ENCODE assay signal across 19 mouse cellular contexts in the genomic region with DNA sequence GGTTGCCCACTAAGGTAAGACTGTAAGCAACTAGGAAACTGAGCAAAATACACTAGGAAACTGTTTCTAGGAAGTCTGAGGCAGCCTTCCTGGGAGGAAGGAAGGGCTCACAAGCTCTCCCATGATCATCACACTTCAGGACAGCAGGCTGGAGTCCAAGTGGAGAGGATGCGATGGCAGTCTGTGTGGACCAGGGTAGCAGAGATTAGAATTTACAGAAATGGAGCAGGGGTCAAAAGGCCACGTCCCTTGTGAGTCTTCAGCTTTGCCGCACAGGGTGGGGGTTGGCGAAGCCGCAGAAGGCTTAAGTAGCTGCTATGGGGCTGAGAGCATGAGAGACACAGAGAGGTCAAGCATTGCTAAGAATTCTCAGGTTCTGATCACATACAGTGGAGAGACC. TPM values are rescaled to one million over a fixed set of nuclear protein-coding genes. Genes with fewer than 3 reads are reported as not detected.
DNase-seq lines count a peak whose midpoint lies in the region; ATAC-seq lines count a peak whose summit lies in the region.
"Had no signal": no experiment of that assay in that cellular context is flagged by ENCODE, and none has a peak within 500 bp of the region (broad histone marks: within the 10 kb centered on the region; RNA-seq: fewer than 3 reads in every experiment).

No protein-coding gene starts in this region.

- H3K9me3 ChIP-seq in hindbrain, embryonic 15.5 days: no peaks in the 10 kb centered on the region
- no peaks in the 10 kb centered on the region for H3K9me3 ChIP-seq in hindbrain, embryonic 10.5 days
- no peaks in the 10 kb centered on the region for H3K9me3 ChIP-seq in midbrain, embryonic 11.5 days (ENCODE audit: control insufficient read depth, low read length)
- H3K9me3 ChIP-seq in midbrain, embryonic 16.5 days (replicated peaks; ENCODE audit: control insufficient read depth, low read length, poor library complexity, severe bottlenecking): no peaks in the 10 kb centered on the region
- H3K9me3 ChIP-seq in forebrain, embryonic 12.5 days: no peaks in the 10 kb centered on the region
- H3K9me3 ChIP-seq: heart, embryonic 12.5 days; limb, embryonic 13.5 days; stomach, embryonic 15.5 days had no signal

- H3K4me2 ChIP-seq in hindbrain, embryonic 15.5 days: no peak overlapping the region
- H3K4me2 ChIP-seq in midbrain, embryonic 11.5 days: no peak overlapping the region
- H3K4me2 ChIP-seq in midbrain, embryonic 16.5 days (ENCODE audit: low read length): no peak overlapping the region
- no peak overlapping the region for H3K4me2 ChIP-seq in forebrain, embryonic 12.5 days
- H3K4me2 ChIP-seq: heart, embryonic 12.5 days; hindbrain, embryonic 14.5 days; limb, embryonic 13.5 days; stomach, embryonic 15.5 days had no signal

- H3K9ac ChIP-seq in hindbrain, embryonic 15.5 days: no peak overlapping the region
- no peak overlapping the region for H3K9ac ChIP-seq in midbrain, embryonic 11.5 days (ENCODE audit: low read length)
- H3K9ac ChIP-seq in midbrain, embryonic 16.5 days (ENCODE audit: low read depth, low read length): no peak overlapping the region
- H3K9ac ChIP-seq in forebrain, embryonic 12.5 days: no peak overlapping the region
- H3K9ac ChIP-seq: heart, embryonic 12.5 days; hindbrain, embryonic 14.5 days; limb, embryonic 13.5 days; liver, embryonic 14.5 days; stomach, embryonic 15.5 days had no signal

- no peaks in the 10 kb centered on the region for H3K4me1 ChIP-seq in hindbrain, embryonic 15.5 days (replicated peaks)
- peaks cover 4% of the 10 kb centered on the region; the same call in 1 of the 2 replicates for H3K4me1 ChIP-seq in hindbrain, embryonic 10.5 days (replicated peaks)
- H3K4me1 ChIP-seq in midbrain, embryonic 11.5 days (ENCODE audit: control insufficient read depth, insufficient read depth, low read length): no peaks in the 10 kb centered on the region
- no peaks in the 10 kb centered on the region for H3K4me1 ChIP-seq in midbrain, embryonic 16.5 days (ENCODE audit: control insufficient read depth, insufficient read depth, low read length)
- peaks cover 7% of the 10 kb centered on the region for H3K4me1 ChIP-seq in forebrain, embryonic 12.5 days

- ATAC-seq in hindbrain, embryonic 15.5 days (ENCODE audit: low FRiP score, low read depth): 0 out of 2 replicates have a peak, but pooled peaks have one; percentile 42
- ATAC-seq in midbrain, embryonic 11.5 days (ENCODE audit: low FRiP score): peak; percentile 30; the same call in 1 of the 2 replicates
- no peak for ATAC-seq in midbrain, embryonic 16.5 days
- no peak for ATAC-seq in forebrain, embryonic 12.5 days (ENCODE audit: low FRiP score)
- ATAC-seq: forebrain, embryonic 16.5 days; intestine, postnatal 0 days; lung, postnatal 0 days had no signal

- no peaks in the 10 kb centered on the region for H3K36me3 ChIP-seq in hindbrain, embryonic 15.5 days
- no peaks in the 10 kb centered on the region for H3K36me3 ChIP-seq in hindbrain, embryonic 10.5 days
- no peaks in the 10 kb centered on the region for H3K36me3 ChIP-seq in midbrain, embryonic 11.5 days (ENCODE audit: control insufficient read depth, insufficient read depth, low read length)
- no peaks in the 10 kb centered on the region for H3K36me3 ChIP-seq in midbrain, embryonic 16.5 days (ENCODE audit: control insufficient read depth, insufficient read depth, low read length)
- H3K36me3 ChIP-seq in forebrain, embryonic 12.5 days (replicated peaks): no peaks in the 10 kb centered on the region
- H3K36me3 ChIP-seq: heart, embryonic 12.5 days; limb, embryonic 13.5 days; stomach, embryonic 15.5 days had no signal

- no peak overlapping the region for H3K4me3 ChIP-seq in hindbrain, embryonic 15.5 days
- H3K4me3 ChIP-seq in hindbrain, embryonic 10.5 days: no peak overlapping the region
- H3K4me3 ChIP-seq in midbrain, embryonic 11.5 days (ENCODE audit: low read depth, low read length): no peak overlapping the region
- H3K4me3 ChIP-seq in midbrain, embryonic 16.5 days (ENCODE audit: low read depth, low read length): no peak overlapping the region
- H3K4me3 ChIP-seq in forebrain, embryonic 12.5 days (replicated peaks): no peak overlapping the region
- H3K4me3 ChIP-seq: heart, embryonic 12.5 days; limb, embryonic 13.5 days; stomach, embryonic 15.5 days had no signal

- WGBS in hindbrain, embryonic 15.5 days: 79% methylated on average over 5 of the region's 5 CpGs
- 74% methylated on average over 5 of the region's 5 CpGs for WGBS in hindbrain, embryonic 10.5 days
- 53% methylated on average over 5 of the region's 5 CpGs for WGBS in midbrain, embryonic 11.5 days
- 74% methylated on average over 5 of the region's 5 CpGs for WGBS in midbrain, embryonic 16.5 days
- WGBS in forebrain, embryonic 12.5 days: 84% methylated on average over 5 of the region's 5 CpGs

- peak; percentile 44 for DNase-seq in adrenal gland, postnatal 10 days
- DNase-seq in adrenal gland, postnatal 25 days: no peak
- no peak for DNase-seq in hindbrain, embryonic 10.5 days (ENCODE audit: low spot score)
- DNase-seq in midbrain, embryonic 11.5 days (ENCODE audit: low spot score, missing footprints): no peak
- peak; percentile 22 to 44 for DNase-seq in kidney, postnatal 4 days
- DNase-seq: cerebellum, adult 9-11 months; layer of hippocampus, adult 9-11 months had no signal

- H3K27me3 ChIP-seq in hindbrain, embryonic 15.5 days: no peaks in the 10 kb centered on the region
- no peaks in the 10 kb centered on the region for H3K27me3 ChIP-seq in hindbrain, embryonic 10.5 days (ENCODE audit: insufficient read depth, poor library complexity, severe bottlenecking)
- H3K27me3 ChIP-seq in midbrain, embryonic 11.5 days (ENCODE audit: control insufficient read depth, insufficient read depth, low read length): no peaks in the 10 kb centered on the region
- no peaks in the 10 kb centered on the region for H3K27me3 ChIP-seq in midbrain, embryonic 16.5 days (ENCODE audit: control insufficient read depth, insufficient read depth, low read depth, low read length)
- H3K27me3 ChIP-seq in forebrain, embryonic 12.5 days: no peaks in the 10 kb centered on the region
- H3K27me3 ChIP-seq: heart, embryonic 12.5 days; limb, embryonic 13.5 days; stomach, embryonic 15.5 days had no signal

- H3K27ac ChIP-seq in hindbrain, embryonic 15.5 days (replicated peaks): no peak overlapping the region
- H3K27ac ChIP-seq in hindbrain, embryonic 10.5 days: no peak overlapping the region
- no peak overlapping the region for H3K27ac ChIP-seq in midbrain, embryonic 11.5 days (ENCODE audit: low read depth, low read length)
- H3K27ac ChIP-seq in midbrain, embryonic 16.5 days (ENCODE audit: low read length): no peak overlapping the region
- no peak overlapping the region for H3K27ac ChIP-seq in forebrain, embryonic 12.5 days
- H3K27ac ChIP-seq: hindbrain, embryonic 14.5 days; limb, embryonic 13.5 days; liver, embryonic 14.5 days; stomach, embryonic 15.5 days had no signal

RNA-seq across cellular contexts. Expression of a gene that starts 37.1 kb away (rescaled TPM):
- total RNA-seq in adrenal gland, postnatal 10 days (2021): 10 to 100 TPM; 14.1 to 15.9 TPM
- total RNA-seq in adrenal gland, postnatal 25 days (2021): 14.3 and 17.7 TPM in 2 replicates
- 102 and 103 TPM in 2 replicates for polyA plus RNA-seq in hindbrain, embryonic 15.5 days (2015; fragmentation: Nextera tagmentation; extraction: Ambion mirVana)
- polyA plus RNA-seq in hindbrain, embryonic 10.5 days (2016; fragmentation: Nextera tagmentation; extraction: Ambion mirVana): 33.0 and 33.8 TPM in 2 replicates
- polyA plus RNA-seq in midbrain, embryonic 11.5 days (2014; fragmentation: Nextera tagmentation; extraction: Ambion mirVana): 44.4 and 45.9 TPM in 2 replicates
- 115 and 118 TPM in 2 replicates for polyA plus RNA-seq in midbrain, embryonic 16.5 days (2015; fragmentation: Nextera tagmentation; extraction: Ambion mirVana)
- polyA plus RNA-seq in forebrain, embryonic 12.5 days (2016; fragmentation: Nextera tagmentation; extraction: Ambion mirVana): 40.6 and 43.8 TPM in 2 replicates
- total RNA-seq: neutrophil, adult 5-6 weeks had no signal

Comparison
In these comparisons a context has a peak if more than half of its experiments do, and no peak if none do; other contexts are left out.
1. DNase-seq: peak in adrenal gland, postnatal 10 days (single experiment) and kidney, postnatal 4 days (2 of 2); none in adrenal gland, postnatal 25 days (single experiment), hindbrain, embryonic 10.5 days (single experiment) and midbrain, embryonic 11.5 days (single experiment).
2. ATAC-seq: peak in hindbrain, embryonic 15.5 days (single experiment) and midbrain, embryonic 11.5 days (single experiment); none in midbrain, embryonic 16.5 days (single experiment) and forebrain, embryonic 12.5 days (single experiment).